Mouse (Mus musculus) kidney, adult 11 months (tissue): ENCODE results near the gene Otub1.
A peak's percentile ranks its signal among the peaks of the same experiment; 100 is the strongest.

Experiments used
- DNase-seq: peaks from one replicate; pipeline ENCODE4 v3.0.0; 2022

The Otub1 gene

DNA sequence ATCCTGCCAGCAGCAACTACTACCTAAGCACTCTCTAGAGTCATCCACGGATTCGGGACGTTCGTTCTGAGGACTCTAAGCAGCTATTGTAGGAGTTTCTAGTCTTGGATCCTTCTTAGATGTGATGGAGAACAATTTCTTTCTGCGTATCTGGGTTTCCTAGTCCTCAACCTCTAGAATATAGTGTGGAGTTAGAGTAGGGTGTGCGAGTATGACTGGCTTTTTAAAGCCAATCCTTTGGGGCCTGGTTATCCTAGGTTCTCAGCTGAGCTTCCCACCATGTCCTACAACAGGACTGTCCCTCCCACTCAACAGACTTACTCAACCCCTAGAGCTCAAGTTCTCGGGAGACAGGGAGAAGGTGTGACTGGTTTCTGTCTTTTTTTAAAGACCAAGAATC is 790 bp downstream of the Otub1 start:
- no peak for DNase-seq

DNA sequence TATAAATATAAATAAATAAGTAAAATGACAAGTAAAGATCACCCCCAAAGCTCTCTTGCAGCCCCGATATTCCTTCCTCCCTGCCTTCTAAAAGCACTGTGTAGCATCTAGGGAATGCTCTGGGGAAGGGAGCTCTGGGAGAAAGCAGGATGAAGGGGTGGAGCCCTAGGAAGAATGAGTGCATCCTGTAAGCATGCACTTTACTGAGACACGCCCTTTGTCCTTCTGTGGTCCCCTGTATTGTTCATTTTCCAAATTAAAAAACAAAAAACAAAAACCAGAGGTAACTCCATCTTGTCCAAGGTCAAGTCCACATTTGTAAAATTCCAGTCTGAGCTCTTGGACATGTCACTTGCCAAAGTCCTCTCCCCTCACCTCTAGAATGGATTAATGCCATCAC is 1.2 kb downstream of the Otub1 start:
- DNase-seq, result no peak

DNA sequence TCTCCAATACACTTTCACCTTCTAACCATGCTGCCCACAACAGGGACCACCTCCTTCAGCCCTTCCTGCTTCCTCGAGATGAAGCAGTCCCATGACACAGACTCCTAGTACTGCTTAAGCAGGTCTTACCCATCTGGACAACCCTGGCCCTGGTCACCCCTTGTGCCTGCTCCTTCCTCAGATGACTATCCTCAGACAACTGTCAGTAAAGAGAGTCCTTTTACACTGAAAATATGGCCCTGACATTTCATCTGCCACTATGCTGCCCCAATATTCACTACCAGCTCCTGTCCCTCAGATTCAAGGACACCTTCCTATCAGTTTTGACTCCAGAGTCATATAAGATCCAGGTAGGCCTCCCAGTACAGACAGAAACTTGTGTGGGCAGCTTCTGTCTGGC is 5.7 kb downstream of the Otub1 start:
- DNase-seq, result no peak

DNA sequence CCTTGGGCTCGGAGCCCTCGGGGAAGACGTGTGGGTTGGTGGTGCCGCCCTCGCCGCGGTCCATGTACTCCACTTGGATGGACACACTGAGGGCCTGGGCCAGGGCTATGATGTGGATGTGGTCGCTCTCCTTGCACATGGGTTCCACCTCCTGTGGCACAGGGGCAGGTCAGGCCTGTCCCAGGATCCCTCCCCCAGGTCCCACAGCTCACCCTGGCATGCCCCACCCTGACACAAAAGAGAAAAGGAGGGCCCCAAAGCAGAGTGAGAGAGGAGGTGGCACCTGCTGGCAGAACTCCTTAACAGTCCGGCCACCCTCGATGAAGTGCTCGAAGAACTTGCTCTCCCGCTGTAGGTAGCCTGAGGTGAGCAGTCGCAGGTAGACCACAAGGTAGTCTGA is 7.0 kb downstream of the Otub1 start:
- DNase-seq, result no peak

DNA sequence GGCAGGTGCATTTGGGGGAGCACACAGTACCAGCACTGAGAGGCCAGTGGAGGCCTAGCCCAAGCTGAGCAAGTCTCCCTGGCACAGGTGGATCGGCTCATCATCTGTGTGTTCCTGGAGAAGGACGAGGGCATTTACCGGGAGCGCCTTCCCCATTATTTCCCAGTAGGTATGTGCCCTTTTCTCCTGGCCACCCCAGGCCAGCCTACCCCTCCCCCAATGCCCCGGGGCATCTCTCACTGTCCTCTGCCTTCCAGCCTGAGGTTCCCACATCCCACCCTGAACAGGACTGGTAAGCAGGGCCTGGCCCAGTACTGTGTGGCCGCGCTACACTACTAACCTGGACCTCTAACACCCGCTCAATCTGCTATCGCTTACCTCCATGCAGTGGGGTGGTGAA is 8.7 kb downstream of the Otub1 start:
- DNase-seq, result no peak

DNA sequence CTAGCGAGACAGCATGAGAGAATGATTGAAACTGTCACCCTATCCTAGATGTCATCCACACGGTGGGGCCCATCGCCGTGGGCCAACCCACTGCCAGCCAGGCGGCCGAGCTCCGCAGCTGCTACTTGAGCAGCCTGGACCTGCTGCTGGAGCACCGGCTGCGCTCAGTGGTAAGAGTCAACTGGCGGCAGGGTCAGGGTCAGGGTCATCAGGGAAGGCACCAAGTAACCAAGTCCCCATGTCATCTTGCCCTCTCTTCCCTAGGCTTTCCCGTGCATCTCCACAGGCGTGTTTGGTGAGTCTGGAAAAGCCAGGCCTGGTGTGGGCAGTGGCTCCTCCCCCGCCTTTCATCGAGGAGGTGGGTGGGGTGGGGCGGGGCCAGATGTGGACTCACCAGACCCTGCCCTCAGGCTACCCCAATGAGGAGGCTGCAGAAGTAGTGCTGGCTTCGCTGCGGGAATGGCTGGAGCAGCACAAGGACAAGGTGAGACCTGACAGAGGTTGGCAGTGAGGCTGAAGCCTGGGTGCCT is 9.3 kb downstream of the Otub1 start:
- peak; percentile 81 for DNase-seq

DNA sequence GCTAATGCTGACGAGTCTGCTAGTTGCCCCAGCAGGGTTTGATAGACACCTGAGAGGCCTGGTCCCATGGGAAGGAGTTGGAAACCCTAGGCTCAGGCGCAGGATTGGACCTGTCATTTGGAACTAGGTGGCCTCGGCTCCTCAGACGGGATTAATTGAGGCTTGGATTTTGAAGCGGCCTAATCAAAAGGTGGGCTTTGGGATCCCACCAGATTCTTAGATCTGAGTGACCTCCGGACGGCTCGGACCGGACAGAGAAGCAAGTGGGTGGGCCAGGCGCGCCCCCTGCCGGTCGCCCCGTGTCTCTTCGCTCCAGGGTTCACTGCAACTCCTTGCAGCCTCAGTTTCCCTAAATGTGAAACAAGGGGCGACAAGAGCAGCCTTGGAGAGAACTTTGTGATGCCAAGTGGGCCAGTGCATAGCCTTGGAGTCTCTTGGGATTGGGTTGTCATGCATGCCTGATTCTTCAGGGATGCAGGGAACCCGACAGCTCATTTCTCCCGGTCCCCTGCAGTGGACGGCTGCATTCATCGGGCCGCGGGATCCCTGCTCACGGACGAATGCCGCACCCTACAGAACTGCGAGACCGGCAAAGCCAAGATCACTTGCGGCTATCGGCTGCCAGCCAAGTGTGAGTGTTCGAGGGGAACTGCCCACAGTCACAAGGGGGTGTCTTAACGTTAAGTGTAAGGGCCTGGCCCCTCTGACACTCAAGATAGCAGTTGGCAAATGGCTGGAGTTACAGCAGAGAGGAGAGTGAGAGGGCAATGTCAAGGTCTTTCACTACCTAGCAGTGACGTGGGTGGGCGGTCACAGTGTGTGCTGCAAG is 10.0 kb downstream of the Otub1 start:
- DNase-seq, result no peak

DNA sequence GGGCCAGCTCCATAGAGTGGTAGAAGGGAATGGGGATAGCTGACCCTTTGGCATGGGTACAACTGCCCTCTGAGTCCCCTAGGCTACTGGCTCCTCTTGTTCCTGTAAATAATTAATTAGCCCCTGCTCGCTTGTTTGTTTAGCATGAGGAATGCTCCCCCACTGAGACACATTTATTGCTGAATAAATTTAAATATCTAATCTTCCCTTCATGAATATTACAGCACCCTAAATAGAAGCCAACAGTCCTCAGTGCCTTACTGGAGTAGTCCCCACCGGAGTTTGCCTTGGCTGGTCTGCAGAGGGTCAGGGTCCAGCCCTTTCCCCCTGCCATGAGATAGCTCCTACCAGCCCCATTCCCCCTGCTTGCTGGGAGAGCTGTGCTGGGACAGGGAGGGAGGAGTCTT is 13.6 kb downstream of the Otub1 start:
- peak; percentile 92 for DNase-seq

DNA sequence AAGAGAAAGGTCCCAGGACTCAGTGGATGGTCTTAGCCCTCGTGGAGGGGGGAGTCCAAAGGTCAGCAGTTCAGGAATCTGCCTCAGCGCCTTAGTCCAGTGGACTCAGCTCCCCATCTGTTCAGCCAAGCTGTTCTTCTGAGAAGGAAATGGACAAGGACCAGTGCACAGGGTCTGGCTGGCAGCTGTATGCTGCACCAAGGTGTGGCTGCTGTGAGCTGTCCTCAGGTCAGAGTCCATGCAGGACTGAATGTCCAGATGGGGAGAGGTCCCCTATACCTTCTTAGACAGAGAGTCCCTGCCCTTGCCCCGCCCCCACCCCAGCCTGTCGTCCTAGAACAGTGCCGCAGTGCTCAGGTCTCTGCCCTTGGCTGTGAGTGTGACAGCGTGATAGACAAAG is 14.5 kb downstream of the Otub1 start:
- DNase-seq, result peak; percentile 95

DNA sequence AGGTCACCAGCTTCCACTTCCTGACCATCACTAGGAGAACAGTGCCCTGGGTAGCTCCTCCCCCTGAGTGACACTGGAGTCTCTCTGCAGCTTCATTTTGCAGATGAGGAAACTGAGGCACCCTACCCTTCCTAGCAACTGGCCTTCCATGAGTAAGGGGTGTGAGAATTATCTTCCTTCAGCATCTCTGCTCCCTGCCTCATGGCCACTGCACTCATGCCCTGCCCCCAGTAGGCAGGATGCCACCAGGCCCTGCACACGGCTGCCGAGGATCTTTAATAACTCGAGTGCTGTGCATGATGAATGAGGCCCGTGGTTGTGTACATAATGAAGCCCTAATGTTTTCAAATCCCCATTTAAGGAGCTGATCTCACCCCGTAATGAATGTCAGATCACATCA is 15.1 kb downstream of the Otub1 start:
- no peak for DNase-seq

DNA sequence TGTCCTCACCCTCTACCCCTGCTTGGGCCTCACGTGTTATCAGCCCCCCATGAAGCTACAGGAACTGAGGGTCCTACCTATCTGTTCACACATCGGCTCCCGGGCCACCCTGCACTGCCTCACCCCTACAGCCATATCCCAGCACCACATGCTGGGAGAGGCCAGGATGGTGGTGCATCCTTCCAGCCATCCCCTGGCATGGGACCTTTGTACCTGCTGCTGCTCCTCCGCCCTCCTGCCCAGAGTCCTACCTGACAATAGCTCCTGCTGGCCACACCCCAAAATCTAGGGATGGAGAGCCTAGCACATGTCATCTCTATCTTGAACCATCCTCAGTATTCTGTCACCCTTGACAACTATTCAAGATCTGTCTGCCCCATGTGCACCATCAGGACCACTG is 17.1 kb downstream of the Otub1 start:
- DNase-seq, result peak; percentile 70

DNA sequence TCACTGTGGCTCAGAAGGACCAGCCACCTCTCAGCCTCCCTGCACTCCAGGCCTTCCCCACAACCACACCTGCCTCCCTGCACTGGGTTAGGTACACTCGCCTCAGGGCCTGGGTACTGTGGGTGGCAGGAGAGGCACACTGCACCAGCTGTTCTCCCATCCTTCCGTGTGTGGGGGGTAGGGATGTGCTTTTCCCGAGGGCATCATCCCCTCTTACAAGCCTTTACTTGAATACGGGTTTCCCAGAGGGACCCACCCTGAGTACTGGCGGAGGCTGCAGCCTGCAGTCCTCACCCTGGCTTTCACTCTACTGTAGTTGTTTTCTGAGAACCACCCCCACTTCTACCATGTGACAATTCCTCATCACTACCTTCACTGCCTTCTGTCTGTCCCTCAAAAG is 19.0 kb downstream of the Otub1 start:
- no peak for DNase-seq

DNA sequence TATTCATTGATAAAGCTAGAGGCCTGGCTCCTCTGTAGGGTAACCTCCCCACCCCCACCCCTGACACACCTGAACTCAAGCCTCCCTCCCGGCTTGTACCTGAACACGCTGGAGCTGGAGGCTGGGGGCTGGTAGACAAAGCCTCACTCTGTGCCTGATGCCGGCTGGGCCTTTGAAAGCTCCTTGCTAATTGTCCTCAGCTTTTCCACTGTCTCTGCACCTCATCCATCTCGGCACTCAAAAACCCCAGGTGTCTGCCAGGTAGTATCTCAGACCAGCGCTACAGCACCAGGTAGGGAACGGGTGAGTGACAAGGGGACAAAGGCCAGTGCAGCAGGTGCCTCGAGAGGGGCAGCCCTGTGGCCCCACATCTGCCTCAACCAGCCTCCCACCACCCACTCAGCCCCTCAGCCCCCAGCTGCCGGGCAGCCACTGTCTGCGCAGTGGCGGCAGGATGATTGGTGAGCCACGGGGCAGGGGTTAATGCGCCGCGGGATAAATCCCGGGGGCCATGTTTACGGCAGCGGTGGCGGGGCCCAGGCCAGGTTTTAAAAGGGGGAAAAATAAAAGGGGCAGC is 20.3 kb downstream of the Otub1 start:
- no peak for DNase-seq

DNA sequence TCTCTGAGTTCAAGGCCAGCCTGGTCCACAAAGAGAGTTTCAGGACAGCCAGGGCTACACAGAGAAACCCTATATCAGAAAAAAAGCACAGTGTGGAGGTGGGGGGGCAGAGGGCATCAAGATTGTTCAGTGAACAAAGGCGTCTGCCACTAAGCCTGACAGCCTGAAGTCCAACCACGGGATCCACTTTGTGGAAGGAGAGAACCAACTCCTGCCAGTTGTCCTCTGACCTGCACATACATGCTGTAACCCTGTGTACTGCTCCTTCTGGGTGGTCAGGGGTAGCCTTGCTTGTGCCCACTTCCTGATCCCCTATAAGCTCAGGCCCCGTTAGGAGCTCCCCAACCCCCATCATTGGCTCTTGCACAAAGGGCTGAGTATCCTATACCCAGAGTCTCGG is 21.1 kb downstream of the Otub1 start:
- DNase-seq, result peak; percentile 55

DNA sequence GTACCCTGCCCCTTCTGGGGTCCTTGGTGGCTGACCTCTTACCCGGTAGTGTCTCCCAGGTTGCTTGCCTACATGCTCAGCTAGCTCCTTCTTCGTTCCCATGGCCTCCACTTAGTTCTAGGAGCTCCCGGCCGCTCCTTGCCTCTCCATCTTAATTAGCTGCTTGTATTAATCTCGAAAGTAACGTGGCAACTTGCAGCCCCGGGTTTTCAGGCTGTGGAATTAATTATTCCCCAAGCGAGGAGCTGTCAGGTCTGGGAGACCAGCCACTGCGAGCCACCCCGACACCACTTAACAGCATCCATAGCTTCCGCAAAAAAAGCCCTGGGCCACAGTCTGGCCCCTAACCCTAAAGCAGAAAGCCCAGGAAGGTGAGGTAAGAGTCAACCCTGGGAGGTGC is 22.7 kb downstream of the Otub1 start:
- DNase-seq, result no peak

DNA sequence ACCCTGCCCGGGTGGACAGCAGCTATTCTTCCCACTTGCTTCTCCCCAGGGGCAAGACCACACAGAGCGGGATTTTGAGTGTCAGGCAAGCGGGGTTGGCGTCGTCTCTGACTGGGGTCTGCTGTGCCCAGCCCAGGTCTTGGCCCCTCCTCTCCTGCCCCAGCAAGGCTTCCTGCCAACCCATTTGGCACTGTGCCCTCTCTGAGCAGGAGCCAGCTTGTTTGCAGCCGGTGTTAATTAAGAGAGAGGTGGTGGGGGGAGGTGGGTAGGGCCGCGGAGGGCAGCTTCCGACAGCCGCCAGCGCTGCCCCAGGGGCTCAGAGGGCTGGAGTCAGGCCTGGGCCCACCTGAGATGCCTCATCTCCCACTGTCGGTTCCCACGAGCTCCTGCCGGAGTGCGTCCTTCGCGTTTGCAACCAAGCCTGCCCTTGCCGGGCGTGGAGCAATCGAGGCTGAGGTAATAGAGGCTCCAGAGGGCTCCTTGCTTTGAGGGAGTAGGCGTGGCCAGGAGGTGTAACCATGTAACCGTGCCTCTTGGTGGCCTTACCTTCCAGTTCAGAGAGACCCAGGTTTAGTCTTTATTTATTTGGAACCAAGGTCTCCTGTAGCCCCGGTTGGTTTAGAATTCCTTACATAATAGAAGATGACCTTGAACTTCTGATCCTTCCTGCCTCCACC is 23.7 kb downstream of the Otub1 start:
- peak; percentile 96 for DNase-seq

DNA sequence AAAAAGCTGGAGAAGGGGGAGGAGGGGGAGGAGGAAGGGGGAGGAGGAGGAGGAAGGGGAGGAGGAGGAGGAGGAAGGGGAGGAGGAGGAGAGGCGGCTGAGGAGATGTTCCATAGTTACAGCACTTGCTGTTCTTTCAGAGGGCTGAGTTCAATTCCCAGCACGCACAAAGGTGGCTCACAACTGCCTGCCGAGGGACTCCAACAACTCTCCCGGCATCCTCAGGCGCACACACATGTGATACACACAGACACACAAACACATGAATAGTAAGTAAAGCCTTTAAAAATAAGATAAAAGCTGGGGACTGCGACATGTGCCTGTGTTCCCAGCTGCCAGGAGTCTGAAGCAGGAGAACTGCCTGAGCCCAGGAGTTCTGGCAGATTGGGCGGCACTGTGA is 24.6 kb downstream of the Otub1 start:
- peak; percentile 40 for DNase-seq

DNA sequence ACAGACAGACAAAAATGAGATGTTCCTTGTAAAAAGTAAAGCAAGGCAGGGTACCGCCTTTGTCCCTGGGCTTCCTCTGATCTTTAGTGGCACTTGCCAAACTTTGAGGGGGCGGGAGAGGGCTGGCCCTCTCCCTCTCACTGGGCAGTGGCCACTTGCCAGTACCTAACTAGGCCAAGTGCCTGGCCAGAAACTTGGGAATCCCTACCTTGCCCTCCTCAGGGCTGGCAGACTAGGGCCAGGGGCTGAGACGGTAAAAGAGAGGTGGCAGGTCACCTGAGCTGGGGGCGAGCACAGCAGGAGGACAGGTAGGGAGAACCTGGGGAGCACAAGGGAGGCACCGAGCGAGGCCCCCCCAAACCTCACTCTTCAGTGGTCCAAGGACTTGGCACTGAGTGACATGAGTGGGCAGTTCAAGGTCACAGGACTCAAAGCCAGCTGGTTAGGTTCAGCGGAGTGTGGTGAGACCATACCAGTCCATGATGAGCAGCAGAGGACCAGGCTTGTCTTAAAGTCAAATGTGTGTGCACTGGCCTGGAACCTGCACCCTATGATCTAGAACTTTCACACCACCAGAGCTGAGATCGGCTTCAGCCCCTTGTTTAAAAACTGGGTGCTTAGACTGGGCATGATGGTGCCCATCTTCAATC is 25.2 kb downstream of the Otub1 start:
- DNase-seq, result peak; percentile 88

DNA sequence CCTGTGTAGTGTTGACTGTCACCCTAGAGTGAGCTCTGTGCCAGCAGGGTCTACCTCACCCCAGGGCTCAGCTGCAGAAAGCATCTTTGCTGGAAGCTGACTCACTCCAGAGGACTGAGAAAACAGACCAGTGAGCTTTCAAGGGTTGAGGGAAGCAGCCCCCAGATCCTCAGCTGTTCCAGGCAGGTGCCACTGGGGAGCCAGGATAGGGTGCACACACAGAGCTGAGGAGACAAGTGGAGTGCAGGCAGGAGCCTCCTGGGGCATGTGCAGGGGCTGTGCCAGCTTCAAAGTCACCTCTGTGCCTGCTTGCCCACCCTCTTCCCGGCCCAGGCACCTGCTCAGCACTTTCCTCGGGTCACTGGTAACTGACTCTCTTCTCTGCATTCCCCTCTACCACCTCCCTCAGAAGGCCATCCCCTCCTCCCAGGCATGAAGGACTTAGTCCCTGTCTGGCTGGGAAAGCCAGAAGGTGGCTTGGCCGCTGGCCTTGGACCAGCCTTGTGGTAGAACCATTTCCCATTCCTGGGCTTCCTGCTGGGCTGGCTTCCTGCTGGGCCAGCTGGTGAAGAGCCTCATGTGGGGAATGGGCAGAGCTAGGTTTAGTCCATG is 27.2 kb downstream of the Otub1 start:
- DNase-seq, result peak; percentile 91

DNA sequence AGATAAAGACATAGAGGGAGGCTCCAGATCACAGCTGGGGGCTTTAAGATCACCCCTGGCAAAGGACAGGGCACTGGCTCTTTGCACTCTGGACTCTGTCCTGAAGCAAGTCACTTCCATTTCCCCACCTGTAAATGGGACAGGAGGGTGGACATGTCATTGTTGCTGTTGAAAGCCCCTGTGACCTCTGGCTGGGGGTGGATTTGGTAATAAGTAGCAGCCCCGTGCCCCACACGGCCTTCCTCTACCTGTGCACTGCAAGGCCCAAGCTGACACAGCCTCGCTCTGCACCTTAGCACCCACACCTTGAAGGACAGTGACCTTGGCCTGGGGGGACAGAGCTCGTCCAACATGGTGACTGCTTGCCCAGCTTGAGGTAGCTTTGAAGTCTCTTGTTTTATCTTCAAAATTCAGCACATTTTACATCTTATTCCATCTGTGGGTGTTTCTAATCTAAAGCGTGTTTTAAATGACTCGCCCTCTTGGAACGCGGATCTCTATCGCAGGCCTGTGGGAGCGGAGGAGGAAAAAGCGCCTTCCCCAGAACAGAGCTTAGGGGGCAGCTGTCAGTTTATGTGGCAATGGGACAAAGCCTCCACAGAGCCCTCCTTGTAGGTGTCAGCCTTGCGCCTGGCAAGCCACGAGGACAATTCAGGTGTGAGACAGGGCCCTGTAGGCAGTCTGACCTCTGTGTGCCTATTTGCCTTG is 28.2 kb downstream of the Otub1 start:
- DNase-seq, result peak; percentile 54

DNA sequence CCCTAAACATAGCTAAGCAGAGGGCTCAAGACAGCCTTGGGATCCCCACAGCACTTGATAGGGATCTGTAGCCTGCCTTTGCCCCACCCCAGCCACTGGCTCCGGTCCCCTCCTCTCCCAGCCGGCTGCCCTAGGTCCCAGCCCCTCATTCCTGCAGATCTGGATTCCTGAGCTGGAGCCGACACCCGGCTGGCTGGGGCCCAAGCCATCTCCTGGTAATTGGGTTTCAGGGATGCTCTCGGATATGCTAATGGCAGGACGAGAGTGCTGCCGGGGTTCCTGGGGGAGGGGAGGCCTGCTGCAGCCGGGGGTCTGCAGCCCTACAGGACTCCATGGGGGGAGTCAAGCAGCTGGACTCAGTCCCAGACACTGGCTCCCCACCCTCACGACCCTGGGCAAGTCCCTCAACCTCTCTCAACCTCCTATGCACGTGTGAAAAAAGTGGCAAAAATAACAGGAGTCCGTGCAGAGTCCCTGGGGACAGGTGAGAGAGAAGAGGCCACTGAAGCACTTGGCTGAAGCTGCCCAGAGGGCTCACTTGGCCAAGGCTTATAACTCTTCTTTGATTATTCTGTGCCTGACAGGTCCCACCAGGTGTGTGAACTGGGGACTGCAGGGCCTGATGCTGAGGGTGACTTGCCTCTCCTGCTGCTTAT is 29.9 kb downstream of the Otub1 start:
- DNase-seq, result no peak
